Mouse (Mus musculus): ENCODE results near the gene Gm28374. TPM values are rescaled to one million over a fixed set of nuclear protein-coding genes. Genes with fewer than 3 reads are reported as not detected.
"Not testable (repeated sequence)": the region's sequence is repeated elsewhere in the genome, so short reads cannot be mapped to it uniquely, and the experiment has no call there.

The Gm28374 gene
- polyA plus RNA-seq (2015; fragmentation: Nextera tagmentation; extraction: Ambion mirVana) = 0.71 and 1.3 TPM in 2 replicates

DNA sequence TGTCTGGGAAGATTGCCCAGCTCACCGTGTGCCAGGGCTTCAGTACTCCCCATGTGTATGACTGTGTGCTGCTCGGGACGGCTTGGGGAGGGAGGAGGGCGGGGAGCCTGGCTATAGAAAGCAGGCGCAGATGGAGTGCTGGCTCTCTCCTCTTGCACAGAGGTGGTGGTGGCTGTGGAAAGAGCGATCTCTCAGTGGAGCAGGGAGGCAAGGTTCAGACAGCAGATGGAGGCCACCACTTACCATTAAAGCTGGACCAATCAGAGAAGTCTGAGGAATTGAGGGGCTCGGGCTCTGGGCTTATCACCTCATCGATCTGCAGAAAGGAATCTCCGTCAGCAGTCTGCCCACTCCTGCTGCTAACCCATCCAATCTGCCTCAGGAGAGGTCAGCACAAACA, at the start of gene Gm28374:
TSS of gene Gm28374 (minus strand) at position 101 of the 400 bp plus-strand sequence.
- no peak within 1 kb of the TSS for H3K4me2 ChIP-seq (ENCODE audit: low read depth, low read length)
- WGBS = 89% methylated on average over 9 of the region's 9 CpGs
- H3K9ac ChIP-seq (ENCODE audit: low read length) = no peak within 1 kb of the TSS
- peaks cover 4% of the 10 kb centered on the region; the same call in 1 of the 2 replicates for H3K36me3 ChIP-seq (ENCODE audit: control insufficient read depth, insufficient read depth, low read length)
- H3K4me3 ChIP-seq (replicated peaks; ENCODE audit: low read length) = no peak within 1 kb of the TSS
- no peak within 1 kb of the TSS for H3K27ac ChIP-seq (ENCODE audit: low read length)
- H3K9me3 ChIP-seq (replicated peaks; ENCODE audit: control insufficient read depth, low read length) = no peaks in the 10 kb centered on the region
- H3K27me3 ChIP-seq (ENCODE audit: control insufficient read depth, insufficient read depth, low read length) = no peaks in the 10 kb centered on the region
- ATAC-seq (ENCODE audit: insufficient read depth, low FRiP score) = no peak
- H3K4me1 ChIP-seq (ENCODE audit: control insufficient read depth, insufficient read depth, low read length) = peaks cover 16% of the 10 kb centered on the region

DNA sequence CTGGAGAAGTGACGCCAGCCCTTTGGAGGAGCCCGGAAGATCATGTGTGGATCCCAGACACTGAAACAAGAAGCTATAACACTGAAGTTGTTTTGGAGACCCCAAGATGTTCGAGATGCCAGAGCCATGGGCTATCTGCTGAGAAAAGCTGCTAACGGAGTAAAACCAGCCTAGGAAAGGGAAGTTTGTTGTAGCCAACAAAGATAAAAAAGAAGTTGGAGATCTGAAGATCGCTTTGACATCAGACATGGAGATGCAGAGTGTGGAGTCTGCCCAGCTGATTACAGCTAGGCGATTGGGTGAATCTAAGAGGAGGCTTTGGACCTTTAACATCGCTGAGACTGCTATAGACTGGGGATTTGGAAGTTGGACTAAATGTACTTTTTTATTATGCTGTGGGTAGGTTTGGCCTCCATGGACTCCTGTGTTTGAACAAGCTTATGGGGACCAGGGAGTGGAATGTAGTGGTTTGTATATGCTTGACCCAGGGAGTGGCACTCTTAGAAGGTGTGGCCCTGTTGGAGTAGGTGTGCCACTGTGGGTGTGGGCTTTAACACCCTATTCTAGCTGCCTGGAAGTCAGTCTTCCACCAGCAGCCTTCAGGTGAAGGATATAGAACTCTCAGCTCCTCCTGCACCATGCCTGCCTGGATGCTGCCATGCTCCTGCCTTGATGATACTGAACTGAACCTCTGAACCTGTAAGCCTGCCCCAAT, 48.5 kb upstream of the Gm28374 start:
- not testable (repeated sequence) for ATAC-seq (ENCODE audit: insufficient read depth, low FRiP score); H3K4me3 ChIP-seq (replicated peaks; ENCODE audit: low read length); H3K27me3 ChIP-seq (ENCODE audit: control insufficient read depth, insufficient read depth, low read length); H3K9me3 ChIP-seq (replicated peaks; ENCODE audit: control insufficient read depth, low read length); H3K9ac ChIP-seq (ENCODE audit: low read length); H3K36me3 ChIP-seq (ENCODE audit: control insufficient read depth, insufficient read depth, low read length); H3K4me1 ChIP-seq (ENCODE audit: control insufficient read depth, insufficient read depth, low read length); H3K4me2 ChIP-seq (ENCODE audit: low read depth, low read length)
- peak overlapping the region; percentile 21; the same call in 1 of the 2 replicates for H3K27ac ChIP-seq (ENCODE audit: low read length)
- 68% methylated on average over 7 of the region's 7 CpGs for WGBS

DNA sequence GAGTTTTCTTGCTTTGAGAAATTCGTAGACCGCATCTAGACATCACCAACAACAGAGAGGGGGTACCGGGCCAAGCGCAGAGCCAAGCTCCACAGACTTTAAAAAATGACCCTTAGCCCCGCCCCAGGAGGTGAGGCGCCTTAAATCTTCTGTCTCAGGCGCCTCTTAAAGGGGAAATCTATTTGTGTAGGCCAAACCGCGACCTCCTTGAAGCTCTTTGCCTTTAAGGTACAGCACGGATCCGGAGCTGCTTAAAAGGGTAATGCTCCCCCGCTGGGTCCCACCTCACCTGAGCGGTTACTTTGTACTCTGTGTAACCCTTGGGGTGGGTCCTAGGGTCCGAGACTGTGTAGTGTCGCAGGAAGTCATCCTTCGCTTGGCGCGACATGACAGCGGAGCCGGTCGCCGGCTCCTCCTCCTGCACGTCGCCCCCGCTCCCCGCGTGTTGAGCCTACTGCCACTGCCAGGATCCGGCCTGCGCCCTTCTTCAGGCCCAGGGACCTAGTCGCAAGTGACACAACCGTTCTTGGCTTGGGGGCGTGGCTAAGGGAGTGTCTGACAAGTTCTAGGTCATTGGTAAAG, 45.8 kb upstream of the Gm28374 start, which contains the start of gene Snx15:
TSS of gene Snx15 (minus strand) at position 545 of the 582 bp plus-strand sequence.
- H3K27me3 ChIP-seq (ENCODE audit: control insufficient read depth, insufficient read depth, low read length) = no peaks in the 10 kb centered on the region
- H3K4me1 ChIP-seq (ENCODE audit: control insufficient read depth, insufficient read depth, low read length) = 0 out of 2 replicates have a peak, but pooled peaks cover 7% of the 10 kb centered on the region
- no peaks in the 10 kb centered on the region for H3K9me3 ChIP-seq (replicated peaks; ENCODE audit: control insufficient read depth, low read length)
- peak within 1 kb of the TSS; percentile 80 for H3K9ac ChIP-seq (ENCODE audit: low read length)
- peak within 1 kb of the TSS; percentile 65 for H3K4me2 ChIP-seq (ENCODE audit: low read depth, low read length)
- peak within 1 kb of the TSS; percentile 65 for H3K4me3 ChIP-seq (replicated peaks; ENCODE audit: low read length)
- H3K36me3 ChIP-seq (ENCODE audit: control insufficient read depth, insufficient read depth, low read length) = no peaks in the 10 kb centered on the region
- peak within 1 kb of the TSS; percentile 94 for H3K27ac ChIP-seq (ENCODE audit: low read length)
- peak; percentile 92 for ATAC-seq (ENCODE audit: insufficient read depth, low FRiP score)
- under 1% methylated on average over 32 of the region's 32 CpGs for WGBS

DNA sequence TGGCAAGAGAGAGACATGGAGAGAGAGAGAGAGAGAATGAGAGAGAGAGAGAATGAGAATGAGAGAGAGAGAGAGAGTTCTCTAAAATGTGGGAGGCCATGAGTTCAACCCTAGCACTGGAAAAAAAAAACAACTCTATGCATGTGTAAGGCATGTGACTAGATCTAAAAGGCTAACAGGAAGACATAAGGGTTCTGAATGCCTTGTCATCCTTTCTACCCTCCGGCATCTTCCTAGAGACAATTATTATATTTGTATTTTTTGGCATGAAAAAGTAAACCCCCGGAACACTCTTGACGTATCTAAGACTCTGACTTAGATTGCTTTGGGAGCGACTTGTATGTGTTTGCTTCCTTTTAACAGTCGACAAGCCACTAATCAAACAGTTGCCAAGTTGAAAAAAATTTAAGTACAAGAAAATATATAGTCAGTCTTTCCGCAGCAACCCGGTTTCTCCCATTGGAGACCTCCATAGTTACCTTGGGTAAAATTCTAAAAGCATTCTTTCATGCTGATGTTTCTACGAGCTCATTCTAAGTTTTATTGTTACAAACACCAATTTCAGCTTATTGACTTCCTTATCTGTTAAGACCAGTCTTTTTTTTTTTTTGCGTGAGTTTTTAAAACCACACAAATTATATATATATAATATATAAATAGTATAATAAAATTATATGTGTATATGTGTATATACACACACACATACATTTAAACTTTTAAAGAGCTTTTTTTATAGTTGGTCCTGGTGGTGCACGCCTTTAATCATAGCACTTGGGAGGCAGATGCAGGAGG, 44.9 kb upstream of the Gm28374 start:
- Histone ChIP-seq H3K4me1 (ENCODE audit: control insufficient read depth, insufficient read depth, low read length) (0 out of 2 replicates have a peak, but pooled peaks cover 7% of the 10 kb centered on the region), H3K27me3 (ENCODE audit: control insufficient read depth, insufficient read depth, low read length) (no peaks in the 10 kb centered on the region), H3K36me3 (ENCODE audit: control insufficient read depth, insufficient read depth, low read length) (no peaks in the 10 kb centered on the region), H3K4me3 (replicated peaks; ENCODE audit: low read length) (peak overlapping the region; percentile 65), H3K27ac (ENCODE audit: low read length) (peak overlapping the region; percentile 94; the same call in 1 of the 2 replicates), H3K4me2 (ENCODE audit: low read depth, low read length) (peak overlapping the region; percentile 65), H3K9me3 (replicated peaks; ENCODE audit: control insufficient read depth, low read length) (no peaks in the 10 kb centered on the region), H3K9ac (ENCODE audit: low read length) (peak overlapping the region; percentile 80)
- ATAC-seq (ENCODE audit: insufficient read depth, low FRiP score) = no peak
- 66% methylated on average over 10 of the region's 10 CpGs for WGBS

DNA sequence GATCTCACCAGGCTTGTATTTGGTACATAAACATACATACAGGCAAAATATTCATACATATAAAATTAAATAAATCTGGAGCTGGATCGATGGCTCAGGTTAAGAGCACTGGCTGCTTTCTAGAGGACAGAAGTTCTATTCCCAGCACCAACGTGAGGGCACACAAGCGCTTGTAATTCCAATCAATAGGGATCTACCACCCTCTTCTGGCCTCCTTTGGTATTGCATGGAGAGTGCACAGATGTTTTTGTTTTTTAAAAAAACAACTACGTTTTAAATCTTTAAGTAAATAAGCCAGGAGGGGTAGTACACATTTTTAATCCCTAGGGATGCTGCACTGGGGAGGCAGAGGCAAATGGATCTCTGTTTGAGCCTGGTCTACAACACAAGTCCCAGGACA, 44.2 kb upstream of the Gm28374 start:
- ATAC-seq (ENCODE audit: insufficient read depth, low FRiP score) = no peak
- H3K36me3 ChIP-seq (ENCODE audit: control insufficient read depth, insufficient read depth, low read length) = no peaks in the 10 kb centered on the region
- 25% methylated on average over 4 of the region's 4 CpGs for WGBS

DNA sequence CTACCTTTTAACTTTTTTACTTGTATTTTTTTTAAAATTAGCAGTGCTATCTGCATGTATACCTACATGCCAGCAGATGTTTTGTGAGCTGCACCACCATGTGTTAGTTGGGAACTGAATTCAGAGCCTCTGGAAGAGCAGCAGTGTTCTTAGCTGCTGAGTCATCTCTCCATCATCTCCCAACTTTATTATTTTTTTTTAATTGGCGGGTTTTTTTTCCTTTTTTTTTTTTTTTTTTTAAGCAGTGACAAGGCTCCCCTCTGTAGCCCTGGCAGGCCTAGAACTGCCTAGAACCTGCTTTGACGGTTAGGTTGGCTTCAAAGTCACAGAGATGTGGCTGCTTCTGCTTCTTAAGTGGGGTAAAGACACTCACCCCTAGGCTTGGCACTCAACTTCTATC, 42.8 kb upstream of the Gm28374 start:
- no peak overlapping the region for H3K27ac ChIP-seq (ENCODE audit: low read length)
- H3K27me3 ChIP-seq (ENCODE audit: control insufficient read depth, insufficient read depth, low read length) = no peaks in the 10 kb centered on the region
- H3K9me3 ChIP-seq (replicated peaks; ENCODE audit: control insufficient read depth, low read length) = no peaks in the 10 kb centered on the region
- H3K4me3 ChIP-seq (replicated peaks; ENCODE audit: low read length) = no peak overlapping the region
- H3K36me3 ChIP-seq (ENCODE audit: control insufficient read depth, insufficient read depth, low read length) = no peaks in the 10 kb centered on the region
- H3K9ac ChIP-seq (ENCODE audit: low read length) = no peak overlapping the region
- 72% methylated on average over 2 of the region's 2 CpGs for WGBS
- no peak for ATAC-seq (ENCODE audit: insufficient read depth, low FRiP score)
- no peak overlapping the region for H3K4me2 ChIP-seq (ENCODE audit: low read depth, low read length)
- 0 out of 2 replicates have a peak, but pooled peaks cover 7% of the 10 kb centered on the region for H3K4me1 ChIP-seq (ENCODE audit: control insufficient read depth, insufficient read depth, low read length)

More for the DNA sequence above, 44.2 kb upstream of the Gm28374 start:
- Histone ChIP-seq H3K9me3 (replicated peaks; ENCODE audit: control insufficient read depth, low read length) (no peaks in the 10 kb centered on the region), H3K4me2 (ENCODE audit: low read depth, low read length) (no peak overlapping the region), H3K4me3 (replicated peaks; ENCODE audit: low read length) (no peak overlapping the region), H3K4me1 (ENCODE audit: control insufficient read depth, insufficient read depth, low read length) (0 out of 2 replicates have a peak, but pooled peaks cover 7% of the 10 kb centered on the region), H3K27me3 (ENCODE audit: control insufficient read depth, insufficient read depth, low read length) (no peaks in the 10 kb centered on the region), H3K9ac (ENCODE audit: low read length) (no peak overlapping the region), H3K27ac (ENCODE audit: low read length) (no peak overlapping the region)

DNA sequence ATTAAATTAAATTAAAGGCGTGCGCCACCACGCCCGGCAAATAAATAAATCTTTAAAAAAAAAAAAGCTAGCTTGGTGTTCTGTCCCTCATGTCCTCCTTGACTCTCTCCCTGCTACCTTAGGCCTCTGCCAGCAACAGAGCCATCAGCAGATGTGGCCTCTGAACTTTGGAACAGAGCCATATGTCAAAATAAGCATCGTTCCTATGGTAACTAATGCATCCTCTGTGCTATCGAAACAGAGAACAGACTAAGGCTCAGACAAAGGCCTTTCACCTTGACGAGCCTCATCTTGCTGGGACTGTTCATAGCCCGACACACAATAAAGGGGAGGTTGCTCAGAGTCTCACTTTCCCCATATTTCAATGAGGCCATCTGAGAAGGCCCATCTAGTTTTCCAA, 41.3 kb upstream of the Gm28374 start:
- H3K9me3 ChIP-seq (replicated peaks; ENCODE audit: control insufficient read depth, low read length) = no peaks in the 10 kb centered on the region
- no peak overlapping the region for H3K4me2 ChIP-seq (ENCODE audit: low read depth, low read length)
- peaks cover 14% of the 10 kb centered on the region; the same call in 1 of the 2 replicates for H3K4me1 ChIP-seq (ENCODE audit: control insufficient read depth, insufficient read depth, low read length)
- WGBS = 61% methylated on average over 8 of the region's 8 CpGs
- no peak overlapping the region for H3K27ac ChIP-seq (ENCODE audit: low read length)
- H3K4me3 ChIP-seq (replicated peaks; ENCODE audit: low read length) = no peak overlapping the region
- H3K36me3 ChIP-seq (ENCODE audit: control insufficient read depth, insufficient read depth, low read length) = no peaks in the 10 kb centered on the region
- H3K27me3 ChIP-seq (ENCODE audit: control insufficient read depth, insufficient read depth, low read length) = no peaks in the 10 kb centered on the region
- H3K9ac ChIP-seq (ENCODE audit: low read length) = 0 out of 2 replicates have a peak overlapping the region, but pooled peaks have one; percentile 22
- ATAC-seq (ENCODE audit: insufficient read depth, low FRiP score) = no peak

DNA sequence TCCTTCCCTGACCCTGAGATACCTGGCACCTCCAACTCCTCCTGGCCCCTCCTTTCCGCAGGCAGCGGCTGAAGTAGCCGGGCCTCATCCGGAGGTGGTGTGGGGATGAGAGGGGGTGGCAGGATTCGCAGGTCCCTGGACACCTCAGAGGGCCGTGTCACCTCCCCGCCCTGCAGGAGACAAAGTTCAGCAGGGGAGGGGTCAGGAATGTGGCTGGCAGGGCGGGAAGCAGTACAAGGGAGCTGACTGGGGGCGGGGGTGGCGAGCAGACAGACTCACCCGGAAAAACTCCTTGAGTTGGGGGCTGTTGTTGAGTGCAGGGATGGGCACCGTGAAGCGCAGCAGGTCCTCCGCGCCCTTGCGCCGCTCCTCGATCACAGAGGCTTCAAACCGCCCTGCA, 39.7 kb upstream of the Gm28374 start:
- no peak overlapping the region for H3K4me3 ChIP-seq (replicated peaks; ENCODE audit: low read length)
- ATAC-seq (ENCODE audit: insufficient read depth, low FRiP score) = no peak
- peak overlapping the region; percentile 35; the same call in 1 of the 2 replicates for H3K9ac ChIP-seq (ENCODE audit: low read length)
- H3K4me2 ChIP-seq (ENCODE audit: low read depth, low read length) = no peak overlapping the region
- peaks cover 13% of the 10 kb centered on the region; the same call in 1 of the 2 replicates for H3K4me1 ChIP-seq (ENCODE audit: control insufficient read depth, insufficient read depth, low read length)
- no peaks in the 10 kb centered on the region for H3K36me3 ChIP-seq (ENCODE audit: control insufficient read depth, insufficient read depth, low read length)
- no peaks in the 10 kb centered on the region for H3K27me3 ChIP-seq (ENCODE audit: control insufficient read depth, insufficient read depth, low read length)
- H3K9me3 ChIP-seq (replicated peaks; ENCODE audit: control insufficient read depth, low read length) = no peaks in the 10 kb centered on the region
- 33% methylated on average over 19 of the region's 19 CpGs for WGBS
- H3K27ac ChIP-seq (ENCODE audit: low read length) = no peak overlapping the region
